Mouse (Mus musculus) embryonic fibroblast, embryonic 13.5 days (primary cell): ENCODE data around the gene Pphln1.

Experiments used
- CTCF ChIP-seq: IDR thresholded peaks from 2 replicates; pipeline ENCODE4 v1.5.1; 2011; ENCODE audit warnings: mild to moderate bottlenecking, control low read depth, low read length, moderate library complexity, borderline replicate concordance; ENCODE audit not compliant: insufficient read depth
- POLR2A ChIP-seq: IDR thresholded peaks from 2 replicates; pipeline ENCODE4 v1.6.1; 2011; ENCODE audit warnings: low read depth, mild to moderate bottlenecking, control low read depth, low read length, moderate library complexity

- TF ChIP-seq POLR2A (0 out of 2 replicates have a peak, but pooled peaks have one; percentile 53), CTCF (no peak)
Observed at GRCm38 (mm10) chr15:93397826-93398698, at the start of gene Pphln1, which contains the start of gene Zcrb1.
